Mouse (Mus musculus): ENCODE results near the gene Pde7b. TPM values are rescaled to one million over a fixed set of nuclear protein-coding genes. Genes with fewer than 3 reads are reported as not detected.

Gene Pde7b
- polyA plus RNA-seq, 1 experiment from 2014 or later = 12.1 TPM

GRCm38 (mm10) chr10:20654590-20654989 is 70.3 kb downstream of the Pde7b start:
- no peak for ATAC-seq (replicated peaks; ENCODE audit: insufficient number of reproducible peaks, low FRiP score, low TSS enrichment)
- H3K9ac ChIP-seq (ENCODE audit: low read depth, low read length) = no peak overlapping the region
- WGBS (ENCODE audit: insufficient replicate concordance) = 77% methylated on average over 6 of the region's 6 CpGs
- no peak overlapping the region for H3K4me2 ChIP-seq
- no peaks in the 10 kb centered on the region for H3K36me3 ChIP-seq (ENCODE audit: control insufficient read depth, insufficient read depth, low read length)
- H3K4me1 ChIP-seq (ENCODE audit: control insufficient read depth, insufficient read depth, low read length) = no peaks in the 10 kb centered on the region
- H3K27me3 ChIP-seq (ENCODE audit: control insufficient read depth, insufficient read depth, low read length) = no peaks in the 10 kb centered on the region
- H3K27ac ChIP-seq (ENCODE audit: low read depth, low read length) = no peak overlapping the region
- H3K9me3 ChIP-seq (replicated peaks; ENCODE audit: control insufficient read depth, low read length) = no peaks in the 10 kb centered on the region
- no peak overlapping the region for H3K4me3 ChIP-seq (ENCODE audit: low read depth, low read length)

GRCm38 (mm10) chr10:20654187-20654586 is 70.7 kb downstream of the Pde7b start:
- 62% methylated on average over 6 of the region's 6 CpGs for WGBS (ENCODE audit: insufficient replicate concordance)
- no peaks in the 10 kb centered on the region for H3K27me3 ChIP-seq (ENCODE audit: control insufficient read depth, insufficient read depth, low read length)

GRCm38 (mm10) chr10:20653299-20653698 is 71.6 kb downstream of the Pde7b start:
- Histone ChIP-seq H3K36me3 (ENCODE audit: control insufficient read depth, insufficient read depth, low read length) (no peaks in the 10 kb centered on the region), H3K9me3 (replicated peaks; ENCODE audit: control insufficient read depth, low read length) (no peaks in the 10 kb centered on the region), H3K27ac (ENCODE audit: low read depth, low read length) (no peak overlapping the region), H3K4me2 (no peak overlapping the region), H3K4me3 (ENCODE audit: low read depth, low read length) (no peak overlapping the region), H3K4me1 (ENCODE audit: control insufficient read depth, insufficient read depth, low read length) (no peaks in the 10 kb centered on the region), H3K9ac (ENCODE audit: low read depth, low read length) (no peak overlapping the region), H3K27me3 (ENCODE audit: control insufficient read depth, insufficient read depth, low read length) (no peaks in the 10 kb centered on the region)
- no peak for ATAC-seq (replicated peaks; ENCODE audit: insufficient number of reproducible peaks, low FRiP score, low TSS enrichment)
- WGBS (ENCODE audit: insufficient replicate concordance) = 86% methylated on average over 3 of the region's 3 CpGs

More at GRCm38 (mm10) chr10:20654187-20654586, 70.7 kb downstream of the Pde7b start:
- Histone ChIP-seq H3K4me2 (no peak overlapping the region), H3K9me3 (replicated peaks; ENCODE audit: control insufficient read depth, low read length) (no peaks in the 10 kb centered on the region), H3K4me1 (ENCODE audit: control insufficient read depth, insufficient read depth, low read length) (no peaks in the 10 kb centered on the region), H3K9ac (ENCODE audit: low read depth, low read length) (no peak overlapping the region), H3K36me3 (ENCODE audit: control insufficient read depth, insufficient read depth, low read length) (no peaks in the 10 kb centered on the region), H3K4me3 (ENCODE audit: low read depth, low read length) (no peak overlapping the region), H3K27ac (ENCODE audit: low read depth, low read length) (no peak overlapping the region)
- ATAC-seq (replicated peaks; ENCODE audit: insufficient number of reproducible peaks, low FRiP score, low TSS enrichment) = no peak

- no peak for ATAC-seq (replicated peaks; ENCODE audit: insufficient number of reproducible peaks, low FRiP score, low TSS enrichment)
- H3K4me2 ChIP-seq = no peak overlapping the region
- H3K4me3 ChIP-seq (ENCODE audit: low read depth, low read length) = no peak overlapping the region
- 83% methylated on average over 8 of the region's 8 CpGs for WGBS (ENCODE audit: insufficient replicate concordance)
- no peaks in the 10 kb centered on the region for H3K4me1 ChIP-seq (ENCODE audit: control insufficient read depth, insufficient read depth, low read length)
- no peaks in the 10 kb centered on the region for H3K27me3 ChIP-seq (ENCODE audit: control insufficient read depth, insufficient read depth, low read length)
- H3K27ac ChIP-seq (ENCODE audit: low read depth, low read length) = no peak overlapping the region
- no peaks in the 10 kb centered on the region for H3K9me3 ChIP-seq (replicated peaks; ENCODE audit: control insufficient read depth, low read length)
- no peak overlapping the region for H3K9ac ChIP-seq (ENCODE audit: low read depth, low read length)
- H3K36me3 ChIP-seq (ENCODE audit: control insufficient read depth, insufficient read depth, low read length) = no peaks in the 10 kb centered on the region
These were observed 88.5 kb downstream of the Pde7b start for GRCm38 (mm10) chr10:20636381-20636780.

- no peak for ATAC-seq (replicated peaks; ENCODE audit: insufficient number of reproducible peaks, low FRiP score, low TSS enrichment)
- Histone ChIP-seq H3K27ac (ENCODE audit: low read depth, low read length) (no peak overlapping the region), H3K4me1 (ENCODE audit: control insufficient read depth, insufficient read depth, low read length) (no peaks in the 10 kb centered on the region), H3K27me3 (ENCODE audit: control insufficient read depth, insufficient read depth, low read length) (no peaks in the 10 kb centered on the region), H3K36me3 (ENCODE audit: control insufficient read depth, insufficient read depth, low read length) (no peaks in the 10 kb centered on the region), H3K9ac (ENCODE audit: low read depth, low read length) (no peak overlapping the region), H3K9me3 (replicated peaks; ENCODE audit: control insufficient read depth, low read length) (no peaks in the 10 kb centered on the region), H3K4me3 (ENCODE audit: low read depth, low read length) (no peak overlapping the region), H3K4me2 (no peak overlapping the region)
- WGBS (ENCODE audit: insufficient replicate concordance) = 86% methylated on average over 1 of the region's 1 CpGs
These were observed 91.8 kb downstream of the Pde7b start for GRCm38 (mm10) chr10:20633085-20633415.

- Histone ChIP-seq H3K27me3 (ENCODE audit: control insufficient read depth, insufficient read depth, low read length) (no peaks in the 10 kb centered on the region), H3K9ac (ENCODE audit: low read depth, low read length) (no peak overlapping the region), H3K4me2 (no peak overlapping the region), H3K4me1 (ENCODE audit: control insufficient read depth, insufficient read depth, low read length) (no peaks in the 10 kb centered on the region), H3K36me3 (ENCODE audit: control insufficient read depth, insufficient read depth, low read length) (no peaks in the 10 kb centered on the region), H3K4me3 (ENCODE audit: low read depth, low read length) (no peak overlapping the region), H3K27ac (ENCODE audit: low read depth, low read length) (no peak overlapping the region), H3K9me3 (replicated peaks; ENCODE audit: control insufficient read depth, low read length) (no peaks in the 10 kb centered on the region)
- 74% methylated on average over 14 of the region's 14 CpGs for WGBS (ENCODE audit: insufficient replicate concordance)
- no peak for ATAC-seq (replicated peaks; ENCODE audit: insufficient number of reproducible peaks, low FRiP score, low TSS enrichment)
These were observed 92.4 kb downstream of the Pde7b start for GRCm38 (mm10) chr10:20632256-20633084.

GRCm38 (mm10) chr10:20630122-20630521 is 94.8 kb downstream of the Pde7b start:
- Histone ChIP-seq H3K27me3 (ENCODE audit: control insufficient read depth, insufficient read depth, low read length) (no peaks in the 10 kb centered on the region), H3K36me3 (ENCODE audit: control insufficient read depth, insufficient read depth, low read length) (0 out of 2 replicates have a peak, but pooled peaks cover 2% of the 10 kb centered on the region), H3K4me3 (ENCODE audit: low read depth, low read length) (no peak overlapping the region), H3K9ac (ENCODE audit: low read depth, low read length) (no peak overlapping the region), H3K4me2 (no peak overlapping the region), H3K27ac (ENCODE audit: low read depth, low read length) (no peak overlapping the region), H3K9me3 (replicated peaks; ENCODE audit: control insufficient read depth, low read length) (no peaks in the 10 kb centered on the region), H3K4me1 (ENCODE audit: control insufficient read depth, insufficient read depth, low read length) (no peaks in the 10 kb centered on the region)
- no peak for ATAC-seq (replicated peaks; ENCODE audit: insufficient number of reproducible peaks, low FRiP score, low TSS enrichment)
- 77% methylated on average over 7 of the region's 7 CpGs for WGBS (ENCODE audit: insufficient replicate concordance)

GRCm38 (mm10) chr10:20625702-20626375 is 99.0 kb downstream of the Pde7b start:
- H3K36me3 ChIP-seq (ENCODE audit: control insufficient read depth, insufficient read depth, low read length) = 0 out of 2 replicates have a peak, but pooled peaks cover 2% of the 10 kb centered on the region
- H3K9ac ChIP-seq (ENCODE audit: low read depth, low read length) = no peak overlapping the region
- no peaks in the 10 kb centered on the region for H3K9me3 ChIP-seq (replicated peaks; ENCODE audit: control insufficient read depth, low read length)
- no peak for ATAC-seq (replicated peaks; ENCODE audit: insufficient number of reproducible peaks, low FRiP score, low TSS enrichment)
- H3K27me3 ChIP-seq (ENCODE audit: control insufficient read depth, insufficient read depth, low read length) = no peaks in the 10 kb centered on the region
- WGBS (ENCODE audit: insufficient replicate concordance) = 80% methylated on average over 16 of the region's 16 CpGs
- no peak overlapping the region for H3K4me2 ChIP-seq
- H3K4me3 ChIP-seq (ENCODE audit: low read depth, low read length) = no peak overlapping the region
- no peak overlapping the region for H3K27ac ChIP-seq (ENCODE audit: low read depth, low read length)
- H3K4me1 ChIP-seq (ENCODE audit: control insufficient read depth, insufficient read depth, low read length) = no peaks in the 10 kb centered on the region
